Mouse (Mus musculus): ENCODE results near the gene Jakmip3. TPM values are rescaled to one million over a fixed set of nuclear protein-coding genes. Genes with fewer than 3 reads are reported as not detected.
A peak's percentile ranks its signal among the peaks of the same experiment; 100 is the strongest.

Gene Jakmip3
- polyA plus RNA-seq, 1 experiment from 2014 or later: 11.7 TPM

DNA sequence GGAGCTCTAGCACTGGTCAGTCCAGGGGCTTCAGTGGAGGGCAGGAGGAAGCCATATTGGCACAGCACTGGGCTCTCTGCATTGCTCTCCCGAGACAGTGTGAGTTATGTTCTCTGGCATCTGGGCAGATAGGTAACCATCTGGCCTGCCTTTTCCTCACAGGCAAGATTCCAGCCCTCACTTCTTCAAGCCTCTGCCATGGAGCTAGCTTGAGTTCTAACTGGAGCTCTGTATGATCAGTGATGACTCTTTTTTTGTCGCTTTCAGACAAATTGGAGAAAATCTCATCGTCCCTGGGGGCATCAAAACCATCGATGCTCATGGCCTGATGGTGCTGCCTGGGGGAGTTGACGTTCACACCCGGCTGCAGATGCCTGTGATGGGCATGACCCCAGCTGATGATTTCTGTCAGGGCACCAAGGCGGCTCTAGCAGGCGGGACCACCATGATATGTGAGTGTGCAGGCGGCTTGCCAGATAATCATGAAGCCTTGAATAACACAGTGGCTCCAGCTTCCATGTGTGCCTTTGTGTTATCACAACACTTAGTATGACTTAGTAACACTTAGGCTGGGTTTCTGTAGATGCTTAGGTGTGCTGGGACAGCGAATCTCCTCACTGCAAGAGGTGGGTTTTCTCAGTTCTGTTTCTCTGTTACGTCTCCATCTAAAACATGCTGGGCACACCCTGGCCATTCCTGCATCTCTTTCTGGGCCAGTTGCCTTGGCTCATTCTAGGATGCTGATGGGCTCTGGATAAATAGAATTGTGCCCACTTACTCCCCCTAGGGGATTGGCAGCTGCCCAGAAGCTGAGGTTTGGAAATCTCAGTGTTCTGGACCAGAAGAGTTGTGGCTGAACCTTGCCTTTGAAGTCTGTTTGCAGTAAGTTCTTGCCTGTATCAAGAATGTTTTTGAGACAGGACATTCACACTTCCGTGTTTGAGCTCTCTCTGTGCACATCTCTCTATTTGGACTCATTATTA, 149.7 kb downstream of the Jakmip3 start:
- 51% methylated on average over 12 of the region's 12 CpGs for WGBS
- Histone ChIP-seq H3K9me3 (replicated peaks) (no peaks in the 10 kb centered on the region), H3K9ac (replicated peaks) (no peak overlapping the region), H3K4me2 (no peak overlapping the region), H3K27me3 (replicated peaks) (no peaks in the 10 kb centered on the region), H3K4me1 (peaks cover 42% of the 10 kb centered on the region), H3K4me3 (replicated peaks) (no peak overlapping the region), H3K36me3 (peaks cover 51% of the 10 kb centered on the region), H3K27ac (replicated peaks) (peak overlapping the region; percentile 34)
- ATAC-seq (ENCODE audit: low FRiP score): no peak

- H3K27ac ChIP-seq (replicated peaks): no peak overlapping the region
- H3K4me1 ChIP-seq: peaks cover 36% of the 10 kb centered on the region
- H3K4me2 ChIP-seq: no peak overlapping the region
- no peaks in the 10 kb centered on the region for H3K9me3 ChIP-seq (replicated peaks)
- H3K27me3 ChIP-seq (replicated peaks): no peaks in the 10 kb centered on the region
- no peak overlapping the region for H3K4me3 ChIP-seq (replicated peaks)
- no peak overlapping the region for H3K9ac ChIP-seq (replicated peaks)
- no peak for ATAC-seq (ENCODE audit: low FRiP score)
- peaks cover 54% of the 10 kb centered on the region for H3K36me3 ChIP-seq
- 87% methylated on average over 9 of the region's 9 CpGs for WGBS
These were observed 151.2 kb downstream of the Jakmip3 start for GRCm38 (mm10) chr7:139091681-139092080.

DNA sequence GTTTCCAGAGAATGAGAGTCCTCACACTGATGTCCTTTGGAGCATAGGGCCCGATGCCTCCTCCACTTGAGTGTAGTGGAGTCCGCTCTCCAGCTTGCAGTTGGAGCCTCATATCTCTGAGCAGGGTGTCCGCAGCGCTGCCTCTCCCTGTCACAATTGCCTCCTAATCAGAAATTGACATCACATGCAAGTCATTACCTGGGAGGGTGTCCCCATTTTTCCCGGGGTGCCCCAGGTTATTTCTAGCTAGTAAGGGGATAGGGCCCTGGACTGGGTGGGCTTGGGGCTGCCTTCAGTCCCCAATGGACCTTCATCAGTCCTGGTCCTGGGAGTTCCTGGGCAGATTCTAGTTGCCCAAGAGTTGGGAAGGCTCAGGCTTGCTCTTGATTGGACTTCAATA, 152.1 kb downstream of the Jakmip3 start:
- Histone ChIP-seq H3K9me3 (replicated peaks) (no peaks in the 10 kb centered on the region), H3K27ac (replicated peaks) (no peak overlapping the region), H3K4me3 (replicated peaks) (no peak overlapping the region), H3K9ac (replicated peaks) (no peak overlapping the region), H3K27me3 (replicated peaks) (no peaks in the 10 kb centered on the region), H3K36me3 (peaks cover 58% of the 10 kb centered on the region), H3K4me2 (no peak overlapping the region), H3K4me1 (peaks cover 26% of the 10 kb centered on the region)
- WGBS: 96% methylated on average over 5 of the region's 5 CpGs
- ATAC-seq (ENCODE audit: low FRiP score): no peak

- Histone ChIP-seq H3K4me3 (replicated peaks) (no peak overlapping the region), H3K36me3 (peaks cover 62% of the 10 kb centered on the region), H3K9me3 (replicated peaks) (no peaks in the 10 kb centered on the region), H3K4me2 (no peak overlapping the region), H3K9ac (replicated peaks) (no peak overlapping the region), H3K27me3 (replicated peaks) (no peaks in the 10 kb centered on the region), H3K27ac (replicated peaks) (no peak overlapping the region), H3K4me1 (peaks cover 22% of the 10 kb centered on the region)
- ATAC-seq (ENCODE audit: low FRiP score): no peak
- WGBS: 88% methylated on average over 5 of the region's 5 CpGs
These were observed 152.6 kb downstream of the Jakmip3 start for GRCm38 (mm10) chr7:139093124-139093523.

- Histone ChIP-seq H3K27me3 (replicated peaks) (no peaks in the 10 kb centered on the region), H3K4me1 (peaks cover 15% of the 10 kb centered on the region), H3K9me3 (replicated peaks) (no peaks in the 10 kb centered on the region), H3K27ac (replicated peaks) (no peak overlapping the region), H3K4me2 (no peak overlapping the region), H3K9ac (replicated peaks) (no peak overlapping the region), H3K4me3 (replicated peaks) (no peak overlapping the region), H3K36me3 (peaks cover 69% of the 10 kb centered on the region)
- WGBS: 85% methylated on average over 7 of the region's 7 CpGs
- ATAC-seq (ENCODE audit: low FRiP score): no peak
These were observed 153.3 kb downstream of the Jakmip3 start for GRCm38 (mm10) chr7:139093781-139094180.

DNA sequence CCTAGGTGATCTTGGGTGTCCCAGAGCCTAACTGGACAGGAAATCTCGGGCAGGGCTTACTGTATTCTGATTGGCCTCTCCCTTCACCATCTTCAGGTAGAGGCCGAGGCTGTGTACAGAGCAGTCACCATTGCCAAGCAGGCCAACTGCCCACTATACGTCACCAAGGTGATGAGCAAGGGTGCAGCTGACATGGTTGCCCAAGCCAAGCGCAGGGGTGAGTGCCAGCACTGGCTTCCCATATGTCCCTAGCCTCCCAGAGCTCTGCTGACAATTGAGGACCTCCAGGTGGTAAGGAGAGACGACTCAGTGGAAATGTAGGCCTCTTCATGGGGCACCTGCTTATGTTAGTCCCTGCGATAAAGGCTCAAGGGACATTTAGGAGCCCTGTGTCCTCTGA, 154.2 kb downstream of the Jakmip3 start:
- WGBS: 87% methylated on average over 6 of the region's 6 CpGs
- Histone ChIP-seq H3K4me2 (no peak overlapping the region), H3K9ac (replicated peaks) (no peak overlapping the region), H3K9me3 (replicated peaks) (no peaks in the 10 kb centered on the region), H3K36me3 (peaks cover 76% of the 10 kb centered on the region), H3K27ac (replicated peaks) (no peak overlapping the region), H3K4me3 (replicated peaks) (no peak overlapping the region), H3K27me3 (replicated peaks) (no peaks in the 10 kb centered on the region), H3K4me1 (peaks cover 5% of the 10 kb centered on the region)
- no peak for ATAC-seq (ENCODE audit: low FRiP score)

DNA sequence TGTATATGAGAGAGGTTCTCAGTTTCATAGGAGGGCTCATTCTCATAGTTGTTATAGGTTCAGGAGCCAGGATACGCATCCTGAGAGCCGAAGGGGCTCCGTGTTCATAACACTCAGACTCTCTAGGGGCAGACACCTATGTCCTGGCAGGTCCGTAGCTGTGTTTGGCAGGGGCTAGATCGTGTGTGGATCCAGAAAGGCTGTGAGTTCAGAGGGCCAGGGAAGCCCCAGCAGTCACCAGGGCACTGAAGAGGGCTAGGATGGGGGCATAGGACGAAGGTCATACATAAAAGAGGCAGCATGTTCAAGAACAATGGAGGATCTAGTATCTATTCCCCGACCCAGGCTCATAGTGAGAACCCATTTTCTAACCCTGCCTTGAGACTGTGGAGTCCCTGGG, 154.8 kb downstream of the Jakmip3 start:
- no peak overlapping the region for H3K27ac ChIP-seq (replicated peaks)
- H3K4me2 ChIP-seq: no peak overlapping the region
- no peak for ATAC-seq (ENCODE audit: low FRiP score)
- no peaks in the 10 kb centered on the region for H3K9me3 ChIP-seq (replicated peaks)
- H3K4me3 ChIP-seq (replicated peaks): no peak overlapping the region
- H3K4me1 ChIP-seq: peaks cover 2% of the 10 kb centered on the region
- no peaks in the 10 kb centered on the region for H3K27me3 ChIP-seq (replicated peaks)
- 86% methylated on average over 7 of the region's 7 CpGs for WGBS
- H3K36me3 ChIP-seq: peaks cover 76% of the 10 kb centered on the region
- H3K9ac ChIP-seq (replicated peaks): no peak overlapping the region

DNA sequence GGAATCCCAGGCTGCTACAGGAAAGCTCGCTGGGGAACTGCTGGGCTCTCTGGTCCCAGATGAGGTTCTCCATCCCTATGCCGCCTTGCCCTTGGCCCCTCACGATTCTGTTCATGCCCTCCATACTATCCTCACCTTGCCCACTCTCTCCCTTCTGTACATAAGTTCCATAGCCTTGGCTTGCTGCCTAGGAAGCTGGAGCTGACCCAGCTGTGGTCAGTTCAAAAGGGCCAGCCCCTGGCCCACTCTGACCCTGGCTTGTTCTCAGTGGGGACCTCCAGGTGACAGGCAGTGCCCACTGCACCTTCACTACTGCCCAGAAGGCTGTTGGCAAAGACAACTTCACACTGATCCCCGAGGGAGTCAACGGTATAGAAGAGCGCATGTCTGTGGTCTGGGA, 155.9 kb downstream of the Jakmip3 start:
- Histone ChIP-seq H3K27me3 (replicated peaks) (no peaks in the 10 kb centered on the region), H3K4me2 (no peak overlapping the region), H3K9ac (replicated peaks) (no peak overlapping the region), H3K36me3 (peaks cover 76% of the 10 kb centered on the region), H3K27ac (replicated peaks) (peak overlapping the region; percentile 19; the same call in 1 of the 2 replicates), H3K9me3 (replicated peaks) (no peaks in the 10 kb centered on the region), H3K4me3 (replicated peaks) (no peak overlapping the region), H3K4me1 (no peaks in the 10 kb centered on the region)
- no peak for ATAC-seq (ENCODE audit: low FRiP score)
- WGBS: 87% methylated on average over 6 of the region's 6 CpGs

GRCm38 (mm10) chr7:139100531-139101095, 160.1 kb downstream of the Jakmip3 start:
- no peak overlapping the region for H3K27ac ChIP-seq (replicated peaks)
- WGBS: 71% methylated on average over 12 of the region's 12 CpGs

GRCm38 (mm10) chr7:139101286-139101804, 160.8 kb downstream of the Jakmip3 start:
- Histone ChIP-seq H3K9ac (replicated peaks) (no peak overlapping the region), H3K36me3 (peaks cover 45% of the 10 kb centered on the region), H3K4me3 (replicated peaks) (no peak overlapping the region), H3K4me2 (no peak overlapping the region), H3K27ac (replicated peaks) (peak overlapping the region; percentile 45; the same call in 1 of the 2 replicates), H3K27me3 (replicated peaks) (no peaks in the 10 kb centered on the region), H3K4me1 (no peaks in the 10 kb centered on the region), H3K9me3 (replicated peaks) (no peaks in the 10 kb centered on the region)
- 84% methylated on average over 10 of the region's 10 CpGs for WGBS
- no peak for ATAC-seq (ENCODE audit: low FRiP score)

More at GRCm38 (mm10) chr7:139100531-139101095, 160.1 kb downstream of the Jakmip3 start:
- H3K36me3 ChIP-seq: peaks cover 45% of the 10 kb centered on the region
- ATAC-seq (ENCODE audit: low FRiP score): no peak
- H3K4me3 ChIP-seq (replicated peaks): no peak overlapping the region
- H3K9ac ChIP-seq (replicated peaks): no peak overlapping the region
- no peaks in the 10 kb centered on the region for H3K9me3 ChIP-seq (replicated peaks)
- H3K27me3 ChIP-seq (replicated peaks): no peaks in the 10 kb centered on the region
- no peaks in the 10 kb centered on the region for H3K4me1 ChIP-seq
- H3K4me2 ChIP-seq: no peak overlapping the region

DNA sequence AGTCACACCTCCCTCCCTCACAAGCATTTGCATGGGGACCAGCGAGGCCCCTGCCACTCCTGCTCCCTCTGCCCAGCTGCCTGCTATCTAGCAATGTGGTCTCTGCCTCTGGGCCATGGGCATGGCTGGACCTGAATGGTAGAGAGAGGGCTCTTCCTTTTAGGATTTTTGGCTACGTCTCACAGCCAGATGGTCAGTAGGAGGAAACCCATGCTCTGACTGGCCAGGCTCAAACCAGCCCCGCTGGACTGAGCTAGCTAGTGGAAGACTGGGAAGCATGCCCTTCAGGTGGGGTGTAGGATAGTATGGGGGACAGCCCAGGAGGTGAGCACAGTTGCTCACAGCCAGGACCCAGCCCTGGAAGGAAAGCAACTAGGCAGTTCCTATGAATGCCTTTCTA, 161.3 kb downstream of the Jakmip3 start:
- Histone ChIP-seq H3K4me3 (replicated peaks) (no peak overlapping the region), H3K4me2 (no peak overlapping the region), H3K27me3 (replicated peaks) (no peaks in the 10 kb centered on the region), H3K4me1 (no peaks in the 10 kb centered on the region), H3K36me3 (peaks cover 41% of the 10 kb centered on the region), H3K27ac (replicated peaks) (0 out of 2 replicates have a peak overlapping the region, but pooled peaks have one; percentile 13), H3K9ac (replicated peaks) (no peak overlapping the region), H3K9me3 (replicated peaks) (no peaks in the 10 kb centered on the region)
- ATAC-seq (ENCODE audit: low FRiP score): no peak
- 68% methylated on average over 3 of the region's 3 CpGs for WGBS

All from neural tube, embryonic 15.5 days (tissue).